Mouse (Mus musculus): ENCODE data around the gene Fth1.

DNA sequence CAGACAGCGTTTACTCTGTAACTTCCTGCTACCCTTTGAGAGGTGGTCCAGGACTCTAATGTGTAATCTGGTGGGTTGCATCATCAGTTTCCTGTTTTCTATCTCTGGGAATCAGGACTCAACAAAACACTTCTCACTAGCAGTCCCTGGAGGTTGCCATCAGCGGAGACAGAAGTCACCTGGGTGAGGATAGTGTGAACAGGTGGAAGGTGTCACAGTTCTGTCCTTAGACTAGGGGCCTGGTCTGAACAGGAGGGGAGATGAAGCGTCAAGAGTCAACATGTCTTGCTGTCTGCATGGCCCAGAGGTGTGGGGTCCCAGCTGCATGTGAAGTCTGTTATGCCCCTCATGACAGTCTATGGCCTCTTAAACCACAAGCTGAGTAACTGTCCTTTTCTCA lies 27.5 kb upstream of the Fth1 start:
- TF ChIP-seq CTCF (IDR thresholded peaks at IDR 0.05; ENCODE audit: low read depth) (no peak), EP300 (IDR thresholded peaks at IDR 0.05; ENCODE audit: low read depth) (no peak)

Measured in liver, postnatal 0 days (tissue).